Mouse (Mus musculus) brain, embryonic 18.5 days (tissue): ENCODE results near the gene Nhej1.

Experiments
- DNase-seq: peaks from one replicate; pipeline ENCODE4 v3.0.0-alpha.2; 2012; ENCODE audit warnings: low read depth, low spot score

Gene Nhej1

DNA sequence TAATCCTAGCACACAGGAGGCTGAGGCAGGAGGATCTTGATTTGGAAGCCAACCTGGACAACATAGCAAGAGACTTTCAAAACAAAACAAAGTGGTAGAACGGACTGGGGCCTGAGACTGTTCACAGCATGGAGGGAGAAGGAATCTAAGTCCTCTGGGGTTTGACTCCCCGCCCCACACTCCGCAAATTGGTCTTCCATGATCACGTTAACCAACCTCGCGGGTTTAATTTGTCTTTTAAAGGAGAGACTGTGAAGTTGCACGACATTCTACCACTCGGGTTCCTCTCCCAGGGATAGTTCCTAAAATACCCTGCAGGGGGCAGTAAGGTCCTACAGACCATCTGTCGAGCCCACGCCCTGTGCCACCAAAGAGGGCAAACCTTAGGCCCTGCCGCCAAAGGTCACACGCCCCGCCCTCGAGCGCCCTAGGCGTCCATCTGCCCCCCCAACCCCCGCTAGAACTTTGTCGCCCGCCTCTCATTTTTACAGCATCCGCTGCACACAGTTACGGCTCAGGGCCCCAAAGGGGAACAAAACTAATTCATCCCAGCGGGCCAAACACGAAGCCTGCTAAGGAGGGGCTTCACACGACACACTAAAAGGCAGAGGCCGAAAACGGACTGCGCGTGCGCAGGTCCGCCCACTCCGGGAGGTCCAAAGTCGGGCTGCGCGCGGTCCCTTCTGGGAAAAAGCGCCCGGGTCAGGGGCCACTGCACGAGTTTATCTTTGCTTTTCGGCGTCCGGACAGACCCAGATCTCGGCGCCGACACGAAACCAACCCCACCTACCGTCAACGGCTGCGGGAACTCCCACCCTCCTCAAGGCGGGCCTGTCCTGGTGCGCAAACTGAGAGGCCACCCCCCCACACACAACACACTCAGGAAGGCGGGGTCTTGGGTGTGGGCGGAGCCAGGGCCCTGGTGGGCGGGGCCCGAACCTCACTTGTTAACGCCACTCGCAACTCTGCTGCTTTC, at the start of gene Nhej1:
Nhej1 (minus strand) TSS at position 855 of the 976 bp plus-strand sequence.
- DNase-seq: peak; percentile 89

DNA sequence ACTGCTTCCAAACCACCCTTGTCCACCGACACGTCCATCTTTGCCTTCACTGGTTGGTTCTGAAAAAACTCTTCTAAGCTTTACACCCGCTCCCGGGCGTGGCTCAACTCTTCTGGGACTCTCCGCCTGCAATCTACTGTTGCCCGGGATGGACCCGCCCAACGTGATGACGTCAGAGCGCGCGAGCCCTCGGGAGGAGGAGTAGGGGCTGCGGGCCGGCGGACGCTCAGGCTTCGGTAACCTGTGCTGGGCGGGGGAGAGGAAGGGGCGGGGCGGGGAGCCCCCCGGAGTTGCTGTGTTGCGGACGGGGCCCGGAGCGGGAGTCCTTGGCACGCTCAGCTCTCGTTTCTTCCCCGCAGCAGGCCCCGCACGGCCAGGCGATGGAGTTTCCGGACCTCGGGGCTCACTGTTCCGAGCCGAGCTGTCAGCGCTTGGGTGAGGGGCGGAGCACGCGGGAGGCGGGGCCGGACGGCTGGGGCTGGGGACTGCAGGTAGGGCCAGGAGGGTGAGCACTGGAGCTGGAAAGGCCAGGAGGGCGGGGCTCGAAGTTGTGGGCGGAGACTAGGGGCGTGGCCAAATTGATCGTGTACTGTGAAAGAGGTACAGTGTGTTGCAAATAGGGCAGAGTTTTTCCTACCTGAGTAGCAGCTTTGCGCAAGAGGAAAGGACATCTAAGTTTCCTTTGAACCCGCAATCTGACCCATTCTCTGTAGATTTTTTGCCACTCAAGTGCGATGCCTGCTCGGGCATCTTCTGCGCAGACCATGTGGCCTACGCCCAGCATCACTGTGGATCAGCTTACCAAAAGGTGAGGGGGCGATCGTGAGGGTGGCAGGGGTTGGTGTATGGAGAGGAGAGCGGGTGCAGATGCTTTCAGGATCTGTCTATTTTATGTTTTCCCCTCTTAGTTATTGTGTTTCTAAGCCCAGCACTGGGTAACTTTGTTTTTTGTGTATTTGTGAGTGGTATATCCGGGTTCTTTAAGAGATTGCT, 43.8 kb upstream of the Nhej1 start, which contains the start of gene Zfand2b:
Zfand2b (plus strand) TSS at position 175 of the 993 bp plus-strand sequence.
- peak; percentile 84 for DNase-seq

GRCm38 (mm10) chr1:75168093-75168471, 43.1 kb upstream of the Nhej1 start:
- DNase-seq: no peak

DNA sequence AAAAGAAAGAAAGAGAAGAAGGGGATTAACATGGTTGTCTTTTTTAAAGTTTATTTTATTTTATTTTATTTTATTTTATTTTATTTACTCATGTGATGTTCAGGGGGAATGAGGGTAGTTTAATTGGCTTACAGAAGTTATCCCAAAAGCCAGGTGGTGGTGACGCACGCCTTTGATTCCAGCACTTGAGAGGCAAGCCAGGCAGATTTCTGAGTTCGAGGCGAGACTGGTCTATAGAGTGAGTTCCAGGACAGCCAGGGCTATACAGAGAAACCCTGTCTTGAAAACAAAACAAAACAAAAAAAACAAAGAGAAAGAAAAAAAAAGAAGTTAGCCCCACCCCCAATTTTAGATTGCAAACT, 35.2 kb upstream of the Nhej1 start:
- no peak for DNase-seq

- no peak for DNase-seq
These were observed 34.7 kb upstream of the Nhej1 start for GRCm38 (mm10) chr1:75159540-75160255.

DNA sequence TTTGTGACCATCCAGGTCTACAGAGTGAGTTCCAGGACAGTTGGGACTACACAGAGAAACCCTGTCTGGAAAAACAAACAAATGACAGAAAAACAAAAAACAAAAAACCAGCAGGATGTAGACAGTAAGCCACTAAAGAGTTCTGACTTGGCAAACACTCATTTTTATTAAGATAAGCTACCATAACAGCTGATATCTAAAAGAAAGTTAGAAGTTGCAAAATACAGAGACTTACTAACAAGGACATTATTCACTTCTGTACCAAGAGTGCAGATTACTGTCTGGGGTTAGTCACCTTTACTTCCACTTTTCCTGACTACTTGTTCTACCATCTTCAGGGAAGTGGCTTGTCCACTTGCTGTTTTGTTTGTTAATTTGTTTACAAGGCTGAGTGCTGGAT, 34.0 kb upstream of the Nhej1 start:
- no peak for DNase-seq

DNA sequence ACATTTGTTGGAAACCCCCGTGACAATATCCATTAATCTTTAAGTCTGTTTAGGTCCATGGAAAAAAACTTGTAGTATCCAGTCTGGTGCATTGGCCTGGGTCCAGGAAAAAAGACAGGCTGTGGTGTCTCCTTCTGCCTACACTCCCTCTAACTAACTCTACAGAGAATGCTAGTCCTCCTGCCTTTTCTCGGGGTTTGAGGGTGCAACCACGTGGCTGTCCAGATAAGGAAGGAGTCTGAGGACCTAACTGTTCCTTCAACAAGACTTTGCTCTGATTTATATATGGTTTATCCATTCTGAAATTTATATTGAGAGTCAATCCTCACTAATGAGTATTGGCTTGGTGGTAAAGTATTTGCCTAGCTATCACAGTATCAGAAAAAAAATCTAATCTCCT, 30.8 kb upstream of the Nhej1 start:
- DNase-seq: no peak

- no peak for DNase-seq
These were observed 23.7 kb upstream of the Nhej1 start for GRCm38 (mm10) chr1:75148727-75149126.

DNA sequence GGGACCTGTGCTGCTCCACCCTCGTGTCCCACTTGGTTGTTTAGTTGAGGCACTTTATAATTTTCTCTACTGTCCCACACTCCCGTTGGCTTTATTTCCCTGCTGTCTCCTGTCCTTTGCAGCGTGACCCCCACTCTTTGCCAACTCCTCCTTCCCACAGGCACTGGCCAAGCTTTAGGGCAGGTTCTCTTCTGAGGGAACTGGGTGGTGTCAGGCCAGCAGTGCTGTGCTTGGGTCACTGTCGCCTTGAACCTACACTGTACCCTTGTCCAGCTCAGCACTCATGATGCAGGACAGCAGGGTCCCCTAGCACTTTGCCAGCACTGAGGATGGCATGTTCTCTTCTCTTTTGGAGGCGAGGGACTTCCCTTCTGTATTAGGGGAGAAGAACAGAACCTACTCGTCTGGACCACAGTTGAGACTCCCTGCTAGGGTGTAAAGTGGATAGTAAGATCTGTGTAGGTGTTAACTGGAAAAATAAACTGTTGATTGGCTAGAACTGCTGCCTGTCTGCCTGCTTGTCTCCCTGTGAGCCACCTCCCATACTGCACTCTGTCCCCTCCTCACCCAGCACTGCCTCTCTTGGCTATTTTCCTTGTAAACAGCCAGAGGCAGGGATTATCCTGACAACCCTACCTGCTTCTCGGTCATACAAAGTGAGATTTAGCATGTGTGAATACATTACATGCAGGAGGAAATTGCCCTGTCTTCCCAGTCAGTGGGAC, 22.6 kb upstream of the Nhej1 start:
- DNase-seq: no peak

DNA sequence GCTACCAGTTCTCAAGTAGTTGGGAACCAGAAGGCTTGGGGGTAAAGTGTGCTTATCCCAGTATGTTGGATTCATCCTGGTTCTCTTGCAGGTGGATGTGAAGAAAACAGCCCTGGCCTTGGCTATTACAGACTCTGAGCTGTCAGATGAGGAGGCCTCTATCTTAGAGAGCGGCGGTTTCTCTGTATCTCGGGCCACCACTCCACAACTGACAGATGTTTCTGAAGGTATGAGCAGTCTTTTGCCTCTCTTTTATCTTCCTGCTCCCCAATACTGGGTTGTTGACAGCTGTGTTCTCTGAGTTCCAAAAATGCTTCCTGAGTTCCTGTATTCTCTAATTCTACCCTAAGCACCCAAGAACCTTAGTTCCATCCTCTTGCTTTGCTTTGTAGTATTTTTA, 20.6 kb upstream of the Nhej1 start:
- DNase-seq: no peak

DNA sequence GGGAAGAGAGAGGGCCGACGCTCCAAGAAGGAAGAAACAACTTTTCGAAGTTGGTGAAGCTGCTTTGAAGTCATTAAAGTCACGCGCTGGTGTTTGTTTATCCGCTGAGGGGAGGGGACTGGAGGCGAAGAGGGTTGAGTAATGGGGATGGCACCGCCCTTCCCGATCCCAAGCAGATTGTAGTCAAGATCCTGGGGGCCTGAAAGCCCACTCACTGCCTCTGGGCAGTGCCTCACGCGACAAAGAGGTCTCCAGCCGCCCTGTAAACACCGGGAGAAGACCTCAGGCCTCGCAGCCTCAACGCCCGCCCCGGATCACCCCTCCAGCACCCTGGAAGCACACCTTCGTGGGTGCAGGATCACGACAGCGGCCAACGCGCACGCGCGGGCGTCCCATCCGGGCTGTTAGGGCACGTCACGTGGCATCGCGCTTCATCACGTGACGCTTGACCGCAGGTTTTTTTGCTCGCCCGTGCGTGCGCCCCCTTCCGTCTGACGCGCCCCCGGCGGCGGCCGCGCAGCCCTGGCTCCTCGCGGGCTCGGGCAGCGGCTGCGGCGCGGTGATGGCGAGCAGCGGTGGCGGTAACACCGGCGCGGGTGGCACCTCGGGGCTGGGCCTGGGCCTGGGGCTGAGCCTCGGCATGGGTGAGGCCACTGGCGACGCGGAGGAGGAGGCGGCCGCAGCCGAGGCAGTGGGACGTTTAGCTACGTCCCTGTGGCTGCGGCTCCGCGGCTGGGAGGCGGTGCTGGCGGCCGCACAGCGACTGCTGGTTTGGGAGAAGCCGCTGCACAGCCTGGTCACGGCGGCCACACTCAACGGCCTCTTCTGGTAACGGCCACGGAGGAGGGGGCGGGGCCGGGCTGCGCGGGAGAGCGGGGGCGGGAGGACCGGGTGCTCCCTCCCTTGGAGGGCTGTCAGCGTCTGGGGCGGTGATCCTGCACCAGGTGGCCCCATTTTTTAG, 17.6 kb upstream of the Nhej1 start, which contains the start of the genes Cnppd1 and Retreg2:
Cnppd1 (minus strand) TSS at position 411 of the 961 bp plus-strand sequence.
Retreg2 (plus strand) TSS at position 478 of the 961 bp plus-strand sequence.
- peak; percentile 85 for DNase-seq

DNA sequence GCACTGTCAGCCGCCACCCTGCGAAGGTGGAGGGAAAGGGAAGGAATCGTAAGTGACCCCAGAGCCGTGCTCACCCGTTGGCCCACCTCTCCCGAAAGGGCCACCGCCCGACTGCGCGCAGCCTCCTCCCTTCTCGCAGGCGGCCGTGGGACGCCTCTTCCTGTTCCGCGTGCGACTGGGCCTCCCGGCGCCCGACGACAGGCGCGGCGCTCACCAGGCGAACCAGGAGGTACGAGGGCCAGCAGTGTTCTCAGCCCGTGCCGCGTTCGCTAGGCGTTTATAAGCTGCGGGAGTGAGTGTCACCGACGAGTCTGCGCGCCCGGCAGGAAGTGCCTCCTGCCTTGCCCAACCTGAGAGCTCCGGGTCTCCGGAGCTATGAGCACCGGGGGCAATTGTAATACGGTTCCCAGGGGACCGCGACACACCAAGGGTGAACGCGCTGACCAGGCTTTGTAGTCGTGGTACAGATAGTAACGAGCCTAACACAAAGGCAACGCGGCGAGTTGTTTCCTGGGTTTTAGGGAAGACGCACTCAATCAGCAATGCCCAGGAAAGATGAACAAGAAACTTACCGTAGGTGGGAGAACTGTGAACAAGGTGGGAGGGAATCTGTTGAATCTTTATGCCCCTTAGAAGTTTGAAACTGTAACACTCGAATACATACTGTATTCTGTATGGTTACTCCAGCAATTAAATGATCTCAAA, 16.6 kb upstream of the Nhej1 start:
- DNase-seq: no peak

DNA sequence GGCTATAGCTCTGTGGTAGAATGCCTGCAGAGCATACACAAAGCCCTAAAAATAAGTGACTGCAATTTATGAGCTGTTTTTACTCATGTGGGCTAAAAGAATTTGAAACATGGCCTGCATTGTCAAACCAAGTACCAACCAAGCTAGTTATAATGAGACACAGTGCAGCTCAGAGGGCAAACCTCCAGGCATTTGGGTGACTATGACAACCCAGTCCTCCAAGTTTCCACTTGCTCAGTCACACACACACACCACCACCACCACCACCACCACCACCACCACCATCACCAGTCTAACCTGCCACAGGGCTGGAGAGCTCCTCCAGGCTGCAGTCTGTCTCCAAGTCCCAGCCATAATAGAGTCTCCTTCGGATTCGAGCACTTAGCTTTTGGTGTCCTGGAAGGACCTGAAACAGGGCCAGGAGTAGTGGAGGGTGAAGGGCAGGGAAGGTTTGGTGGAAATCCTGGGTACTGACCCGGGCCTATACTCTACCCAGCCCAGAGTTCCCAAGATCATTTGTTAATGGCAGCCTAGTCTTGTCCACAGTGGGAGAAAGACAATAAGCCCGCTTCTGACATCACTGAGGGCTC, 15.7 kb upstream of the Nhej1 start:
- no peak for DNase-seq

DNA sequence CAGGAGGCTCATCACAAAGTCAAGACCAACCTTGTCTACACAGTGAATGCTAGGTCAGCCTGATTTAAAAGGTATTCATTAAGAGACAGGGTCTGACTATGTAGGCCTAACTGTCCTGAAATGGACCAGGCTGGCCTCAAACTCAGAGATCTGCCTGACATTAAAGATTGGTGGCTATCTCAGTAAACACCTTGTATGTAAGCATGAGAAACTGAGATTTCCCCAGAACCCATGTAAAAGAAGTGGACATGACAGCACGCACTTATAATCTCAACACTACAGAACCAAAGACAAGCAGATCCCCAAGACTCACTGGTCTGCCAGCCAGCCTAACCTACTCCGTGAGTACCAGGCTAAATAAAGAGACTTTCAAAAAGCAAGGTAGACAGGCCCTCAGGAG, 13.4 kb upstream of the Nhej1 start:
- DNase-seq: no peak

DNA sequence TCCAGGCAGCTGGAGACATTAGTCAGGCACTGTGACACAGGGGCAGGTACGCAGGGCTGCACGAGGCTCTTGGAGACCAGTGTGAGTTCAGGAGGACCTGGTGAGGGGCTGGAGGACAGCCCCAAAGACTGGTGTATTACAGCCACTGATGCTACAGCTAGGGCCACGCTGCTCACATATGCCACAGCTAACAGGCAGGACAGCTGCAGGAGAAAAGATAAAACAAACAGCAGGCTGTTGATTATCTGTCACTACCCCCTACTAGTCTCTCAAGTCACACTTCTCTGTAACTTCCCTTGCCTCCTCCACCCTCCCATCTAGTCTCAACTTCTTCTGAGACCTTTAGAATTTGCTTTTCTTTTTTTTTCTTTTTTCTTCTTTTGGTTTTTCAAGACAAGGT, 11.7 kb upstream of the Nhej1 start:
- no peak for DNase-seq

- no peak for DNase-seq
These were observed 11.3 kb upstream of the Nhej1 start for GRCm38 (mm10) chr1:75136293-75136692.

DNA sequence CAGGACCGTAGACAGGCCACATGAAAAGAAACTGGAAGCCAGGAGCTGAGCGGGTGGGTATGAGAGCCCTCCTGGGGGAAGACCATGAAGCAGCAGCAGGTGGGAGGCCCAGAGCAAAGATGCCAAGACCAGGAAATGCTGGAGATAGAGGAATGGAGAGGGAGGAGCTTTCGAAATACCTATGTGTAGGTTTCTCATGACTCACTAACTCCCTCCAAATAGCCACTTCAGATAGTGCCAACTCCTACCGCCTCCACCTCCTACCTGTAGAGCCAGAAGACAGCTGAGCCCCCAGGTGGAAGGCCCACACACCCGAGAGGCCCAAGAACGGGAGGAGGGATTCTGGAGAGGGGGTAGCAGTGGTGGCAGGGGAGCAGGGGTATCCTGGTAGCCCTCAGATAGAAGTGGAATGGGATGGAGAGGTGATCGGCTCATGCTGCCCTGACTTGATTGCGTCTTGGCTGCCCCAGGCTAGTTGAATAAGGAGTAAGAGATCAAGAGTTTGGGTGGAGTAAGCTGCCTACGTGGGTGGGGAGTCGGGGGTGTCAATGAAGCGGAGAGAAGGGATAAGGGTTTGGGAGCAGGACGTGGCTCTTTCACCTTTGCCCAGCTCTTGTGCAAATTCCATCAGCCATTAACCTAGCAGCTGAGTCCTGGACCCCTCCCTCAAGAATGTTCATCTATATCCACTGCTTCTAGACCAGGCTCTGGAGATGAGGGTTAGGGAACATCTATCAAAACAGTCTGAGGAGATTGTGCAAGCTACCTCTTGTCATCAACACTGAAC, 8.6 kb upstream of the Nhej1 start, which contains the start of gene Slc23a3:
Slc23a3 (minus strand) TSS at position 470 of the 787 bp plus-strand sequence.
- DNase-seq: no peak

GRCm38 (mm10) chr1:75128641-75129040, 3.6 kb upstream of the Nhej1 start:
- DNase-seq: no peak
